Mouse (Mus musculus) kidney, adult 2 months (tissue): Measurements from ENCODE around the gene Txndc2. TPM values are rescaled to one million over a fixed set of nuclear protein-coding genes. Genes with fewer than 3 reads are reported as not detected.

Source experiments
- DNase-seq: peaks from one replicate; pipeline ENCODE4 v3.0.0; 2021
- H3K27ac ChIP-seq: fragments of 200-500 bp; 2 replicates; pipeline ENCODE4 v1.5.1; 2012; ENCODE audit warnings: low read depth, low read length, control low read depth, inconsistent platforms; ENCODE audit not compliant: insufficient read depth
- H3K27me3 ChIP-seq: fragments of 200-500 bp; replicated peaks from 2 replicates; pipeline ENCODE4 v1.6.1; 2012; ENCODE audit warnings: mild to moderate bottlenecking, moderate library complexity, low read length, inconsistent platforms; ENCODE audit not compliant: control insufficient read depth, insufficient read depth
- H3K36me3 ChIP-seq: fragments of 200-500 bp; 2 replicates; pipeline ENCODE4 v1.6.1; 2012; ENCODE audit warnings: mild to moderate bottlenecking, moderate library complexity, low read length, inconsistent platforms; ENCODE audit not compliant: control insufficient read depth, insufficient read depth
- H3K4me1 ChIP-seq: fragments of 200-500 bp; 2 replicates; pipeline ENCODE4 v1.6.1; 2011; ENCODE audit warnings: low read length; ENCODE audit not compliant: control insufficient read depth, insufficient read depth
- H3K4me3 ChIP-seq: fragments of 200-500 bp; 2 replicates; pipeline ENCODE4 v1.5.1; 2011; ENCODE audit warnings: mild to moderate bottlenecking, low read depth, low read length, control low read depth; ENCODE audit not compliant: insufficient read depth
- CTCF ChIP-seq: fragments of 200-500 bp; conservative IDR thresholded peaks from 2 replicates; pipeline ENCODE4 v1.5.1; 2011; ENCODE audit warnings: low read depth, mild to moderate bottlenecking, control low read depth, low read length, moderate library complexity, mixed read lengths; ENCODE audit not compliant: insufficient read depth, insufficient read length
- POLR2A ChIP-seq: fragments of 200-500 bp; IDR thresholded peaks from one replicate; pipeline ENCODE4 v1.6.1; 2011; ENCODE audit warnings: low read depth, low read length, control low read depth
- WGBS: fragments of 180-500 bp; shearing (Covaris S2); methylation state at CpG from one replicate; pipeline ENCODE4 v1.1.7; 2018; 5-methylcytosine and 5-hydroxymethylcytosine counted together
- polyA plus RNA-seq: library from polyadenylated mRNA; depleted of rRNA; stranded (reverse); fragments of >200 nt; gene quantifications from 2 replicates; pipeline ENCODE4 v1.2.3, GENCODE M21; 2012

Gene Txndc2
- polyA plus RNA-seq, 1 experiment, result 0.05 TPM

GRCm38 (mm10) chr17:65613142-65613462 lies 28.9 kb downstream of the Txndc2 start:
- no peak for TF ChIP-seq POLR2A
- TF ChIP-seq CTCF, result no peak
- Histone ChIP-seq H3K36me3 (no peaks in the 10 kb centered on the region), H3K4me1 (peaks cover 4% of the 10 kb centered on the region; the same call in 1 of the 2 replicates), H3K4me3 (peak overlapping the region; percentile 90), H3K27me3 (no peaks in the 10 kb centered on the region), H3K27ac (peak overlapping the region; percentile 89)
- 0% methylated on average over 42 of the region's 42 CpGs for WGBS
- DNase-seq, result no peak

GRCm38 (mm10) chr17:65612391-65613141 lies 29.4 kb downstream of the Txndc2 start:
- H3K27ac ChIP-seq, result peak overlapping the region; percentile 89
- peak overlapping the region; percentile 90 for H3K4me3 ChIP-seq
- under 1% methylated on average over 81 of the region's 91 CpGs for WGBS
- H3K36me3 ChIP-seq, result no peaks in the 10 kb centered on the region
- TF ChIP-seq POLR2A, result no peak
- no peak for TF ChIP-seq CTCF
- no peaks in the 10 kb centered on the region for H3K27me3 ChIP-seq
- DNase-seq, result peak; percentile 57
- peaks cover 8% of the 10 kb centered on the region; the same call in 1 of the 2 replicates for H3K4me1 ChIP-seq

DNA sequence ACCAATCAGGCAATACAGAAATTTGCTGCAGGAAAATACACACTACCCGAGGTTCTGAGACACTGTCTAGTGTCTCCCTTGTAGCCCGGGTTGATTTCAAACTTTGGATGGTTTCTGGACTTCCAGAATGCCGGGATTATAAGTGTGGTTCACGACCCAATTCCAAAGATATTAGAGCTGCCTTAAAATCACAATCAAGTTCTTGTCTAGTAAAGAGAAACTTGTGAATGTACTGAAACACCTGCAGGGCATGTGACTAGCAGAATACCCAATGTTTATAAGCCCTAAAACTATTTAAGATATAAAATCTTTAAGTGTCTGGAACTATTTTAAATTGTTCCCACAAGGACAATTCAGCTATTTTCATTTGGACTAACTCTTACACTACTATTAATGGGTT lies 30.2 kb downstream of the Txndc2 start:
- Histone ChIP-seq H3K27ac (no peak overlapping the region), H3K27me3 (no peaks in the 10 kb centered on the region), H3K4me1 (peaks cover 12% of the 10 kb centered on the region; the same call in 1 of the 2 replicates), H3K36me3 (no peaks in the 10 kb centered on the region), H3K4me3 (no peak overlapping the region)
- DNase-seq, result no peak
- TF ChIP-seq CTCF (no peak), POLR2A (no peak)
- 2% methylated on average over 4 of the region's 4 CpGs for WGBS

- Histone ChIP-seq H3K27ac (no peak overlapping the region), H3K4me3 (no peak overlapping the region), H3K36me3 (no peaks in the 10 kb centered on the region), H3K27me3 (no peaks in the 10 kb centered on the region), H3K4me1 (peaks cover 28% of the 10 kb centered on the region)
- 63% methylated on average over 5 of the region's 5 CpGs for WGBS
- TF ChIP-seq CTCF (no peak), POLR2A (no peak)
- DNase-seq, result no peak
Measured at GRCm38 (mm10) chr17:65608743-65609142, 33.2 kb downstream of the Txndc2 start.

DNA sequence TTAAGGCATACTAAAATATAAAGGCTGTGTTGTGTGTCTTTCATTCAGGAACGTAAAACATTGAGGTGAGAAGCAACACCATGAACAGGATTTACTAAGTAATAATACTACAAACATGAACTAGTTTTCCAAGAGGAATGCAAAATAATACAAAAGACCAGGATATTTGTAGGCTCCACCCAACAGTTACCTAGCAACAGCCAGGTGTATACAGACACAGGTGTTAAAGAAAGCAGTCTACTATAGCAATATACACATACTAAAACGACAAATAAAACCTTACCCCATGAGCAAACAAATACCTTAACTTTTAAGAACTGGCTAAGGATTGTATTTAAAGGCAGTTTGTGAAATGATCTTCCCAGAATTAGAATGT lies 33.7 kb downstream of the Txndc2 start:
- no peak overlapping the region for H3K27ac ChIP-seq
- WGBS, result 72% methylated on average over 2 of the region's 2 CpGs

DNA sequence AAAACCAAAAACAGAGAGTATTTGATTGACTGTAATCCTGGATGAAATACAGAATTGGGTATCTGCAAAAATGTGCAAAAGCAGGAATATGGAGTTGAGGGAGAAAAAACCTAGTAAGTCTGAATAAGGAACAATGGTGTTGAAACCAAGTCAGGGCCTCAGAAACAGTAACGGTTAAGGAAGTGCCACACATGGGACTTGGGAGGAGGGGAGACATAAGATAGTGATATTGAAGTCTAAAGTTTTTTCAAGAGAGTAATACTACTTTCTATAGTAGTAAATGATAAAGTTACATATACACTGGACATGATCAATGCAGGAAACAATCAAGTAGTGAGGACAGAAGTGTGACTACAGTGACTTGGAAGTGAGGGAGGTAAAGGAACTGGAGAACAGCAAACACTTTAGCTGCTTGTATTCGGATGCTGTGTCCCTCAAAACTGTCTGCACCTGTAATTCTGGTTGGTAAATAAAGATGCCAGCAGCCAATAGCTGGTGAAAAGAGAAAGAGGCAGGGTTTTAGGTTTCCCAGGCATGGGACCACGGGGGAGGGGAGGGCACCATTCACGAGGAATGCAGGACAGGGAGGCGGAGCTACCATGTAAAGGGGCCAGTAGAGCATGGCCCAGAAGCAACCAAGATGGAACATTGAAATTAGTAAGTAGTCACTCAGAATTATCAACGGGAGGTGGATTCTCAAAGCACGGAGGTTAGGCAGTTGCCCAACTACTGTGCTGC lies 34.2 kb downstream of the Txndc2 start:
- no peaks in the 10 kb centered on the region for H3K27me3 ChIP-seq
- no peaks in the 10 kb centered on the region for H3K36me3 ChIP-seq
- peak; percentile 19 for DNase-seq
- TF ChIP-seq CTCF (no peak), POLR2A (no peak)
- no peak overlapping the region for H3K4me3 ChIP-seq
- H3K27ac ChIP-seq, result no peak overlapping the region
- 30% methylated on average over 7 of the region's 7 CpGs for WGBS
- H3K4me1 ChIP-seq, result peaks cover 28% of the 10 kb centered on the region

More for the DNA sequence above, 33.7 kb downstream of the Txndc2 start:
- TF ChIP-seq POLR2A, result no peak
- H3K27me3 ChIP-seq, result no peaks in the 10 kb centered on the region
- DNase-seq, result no peak
- H3K4me1 ChIP-seq, result peaks cover 28% of the 10 kb centered on the region
- H3K4me3 ChIP-seq, result no peak overlapping the region
- no peaks in the 10 kb centered on the region for H3K36me3 ChIP-seq

DNA sequence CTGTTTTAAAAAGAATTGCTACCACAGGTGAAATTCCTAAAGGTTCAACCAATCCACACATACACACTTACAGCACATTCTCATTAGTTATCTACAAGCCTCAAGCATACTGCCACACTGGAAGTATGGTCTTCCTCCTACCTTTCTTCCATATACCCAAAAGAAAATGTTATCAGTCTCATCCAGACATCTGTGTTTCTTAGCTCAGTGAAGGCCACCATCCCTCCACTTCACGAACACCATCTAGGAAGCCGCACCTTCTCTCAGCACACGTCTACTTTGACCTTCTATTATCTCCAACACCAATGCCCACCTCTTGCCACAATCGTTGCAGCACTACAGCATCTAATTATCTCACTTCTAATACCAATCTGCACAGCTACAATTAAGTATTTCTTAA lies 36.0 kb downstream of the Txndc2 start:
- WGBS, result 68% methylated on average over 4 of the region's 4 CpGs
- Histone ChIP-seq H3K27me3 (no peaks in the 10 kb centered on the region), H3K36me3 (no peaks in the 10 kb centered on the region), H3K27ac (no peak overlapping the region), H3K4me3 (no peak overlapping the region), H3K4me1 (peaks cover 26% of the 10 kb centered on the region)
- no peak for DNase-seq
- TF ChIP-seq POLR2A (no peak), CTCF (no peak)
